Mouse (Mus musculus) embryonic facial prominence, embryonic 13.5 days (tissue): ENCODE measurements around the gene Tm9sf4. TPM values are rescaled to one million over a fixed set of nuclear protein-coding genes. Genes with fewer than 3 reads are reported as not detected.

Source experiments
- ATAC-seq: fragments of 200-750 bp; cut with Nextera tagmentation; 2 replicates; pipeline ENCODE4 v1.8.0; 2017; ENCODE audit warnings: low read depth; ENCODE audit not compliant: insufficient number of reproducible peaks, insufficient read depth, low FRiP score, low TSS enrichment
- H3K27ac ChIP-seq: fragments of 300-500 bp; sonication (generic); 2 replicates; pipeline ENCODE4 v1.5.1; 2015; ENCODE audit warnings: moderate library complexity, mild to moderate bottlenecking, inconsistent platforms
- H3K27me3 ChIP-seq: fragments of 300-500 bp; sonication (generic); 2 replicates; pipeline ENCODE4 v1.6.1; 2015; ENCODE audit warnings: mild to moderate bottlenecking, inconsistent platforms
- H3K36me3 ChIP-seq: fragments of 300-500 bp; sonication (generic); 2 replicates; pipeline ENCODE4 v1.6.1; 2015; ENCODE audit warnings: mild to moderate bottlenecking, inconsistent platforms
- H3K4me1 ChIP-seq: fragments of 300-500 bp; sonication (generic); 2 replicates; pipeline ENCODE4 v1.6.1; 2015; ENCODE audit warnings: inconsistent platforms
- H3K4me2 ChIP-seq: fragments of 300-500 bp; sonication (generic); 2 replicates; pipeline ENCODE4 v1.6.1; 2015; ENCODE audit warnings: moderate library complexity, mild to moderate bottlenecking, inconsistent platforms
- H3K4me3 ChIP-seq: fragments of 300-500 bp; sonication (generic); 2 replicates; pipeline ENCODE4 v1.5.1; 2015; ENCODE audit warnings: mild to moderate bottlenecking, inconsistent platforms
- H3K9ac ChIP-seq: fragments of 300-500 bp; sonication (generic); 2 replicates; pipeline ENCODE4 v1.6.1; 2015; ENCODE audit warnings: mild to moderate bottlenecking, inconsistent platforms
- H3K9me3 ChIP-seq: fragments of 300-500 bp; sonication (generic); 2 replicates; pipeline ENCODE4 v1.6.1; 2016; ENCODE audit warnings: inconsistent platforms
- WGBS: fragments of 180-500 bp; shearing (Covaris S2); methylation state at CpG from one replicate; pipeline ENCODE4 v1.1.7; 2015; ENCODE audit warnings: mixed read lengths; 5-methylcytosine and 5-hydroxymethylcytosine counted together
- polyA plus RNA-seq: library from polyadenylated mRNA; unstranded; fragments of >200 nt; fragmentation: Nextera tagmentation; extraction: Ambion mirVana; gene quantifications from 2 replicates; pipeline ENCODE4 v1.2.1, GENCODE M21; 2015

Tm9sf4 gene
- 85.7 and 88.2 TPM in 2 replicates for polyA plus RNA-seq

GRCm38 (mm10) chr2:153160844-153161683, at the start of gene Tm9sf4:
Gene Tm9sf4, plus strand, starts transcription at chr2:153161303.
- ATAC-seq = peak; percentile 91
- Histone ChIP-seq H3K36me3 (0 out of 2 replicates have a peak, but pooled peaks cover 5% of the 10 kb centered on the region), H3K27ac (peak within 1 kb of the TSS; percentile 96), H3K9me3 (no peaks in the 10 kb centered on the region), H3K27me3 (no peaks in the 10 kb centered on the region), H3K4me1 (peaks cover 7% of the 10 kb centered on the region), H3K4me3 (peak within 1 kb of the TSS; percentile 86), H3K4me2 (peak within 1 kb of the TSS; percentile 94), H3K9ac (peak within 1 kb of the TSS; percentile 93)
- 11% methylated on average over 34 of the region's 34 CpGs for WGBS

GRCm38 (mm10) chr2:153115679-153116081, 45.4 kb upstream of the Tm9sf4 start:
- 82% methylated on average over 4 of the region's 4 CpGs for WGBS
- Histone ChIP-seq H3K36me3 (no peaks in the 10 kb centered on the region), H3K27me3 (peaks cover 27% of the 10 kb centered on the region), H3K4me3 (no peak overlapping the region), H3K9me3 (no peaks in the 10 kb centered on the region), H3K27ac (no peak overlapping the region), H3K4me1 (no peaks in the 10 kb centered on the region), H3K4me2 (no peak overlapping the region), H3K9ac (no peak overlapping the region)
- no peak for ATAC-seq

GRCm38 (mm10) chr2:153117051-153117486, 44.0 kb upstream of the Tm9sf4 start:
- WGBS = 77% methylated on average over 7 of the region's 7 CpGs
- Histone ChIP-seq H3K27me3 (peaks cover 13% of the 10 kb centered on the region), H3K4me1 (no peaks in the 10 kb centered on the region), H3K4me2 (no peak overlapping the region), H3K9ac (no peak overlapping the region), H3K4me3 (no peak overlapping the region), H3K36me3 (no peaks in the 10 kb centered on the region), H3K9me3 (no peaks in the 10 kb centered on the region), H3K27ac (no peak overlapping the region)
- ATAC-seq = no peak

GRCm38 (mm10) chr2:153119488-153119887, 41.6 kb upstream of the Tm9sf4 start:
- no peak overlapping the region for H3K9ac ChIP-seq
- no peak overlapping the region for H3K4me2 ChIP-seq
- H3K27ac ChIP-seq = no peak overlapping the region
- no peaks in the 10 kb centered on the region for H3K9me3 ChIP-seq
- H3K4me3 ChIP-seq = no peak overlapping the region
- H3K4me1 ChIP-seq = no peaks in the 10 kb centered on the region
- H3K27me3 ChIP-seq = peaks cover 4% of the 10 kb centered on the region; the same call in 1 of the 2 replicates
- no peak for ATAC-seq
- WGBS = 87% methylated on average over 6 of the region's 6 CpGs
- H3K36me3 ChIP-seq = no peaks in the 10 kb centered on the region

- H3K36me3 ChIP-seq = no peaks in the 10 kb centered on the region
- no peaks in the 10 kb centered on the region for H3K9me3 ChIP-seq
- WGBS = 71% methylated on average over 8 of the region's 8 CpGs
- no peak for ATAC-seq
- H3K4me2 ChIP-seq = no peak overlapping the region
- no peak overlapping the region for H3K27ac ChIP-seq
- H3K4me1 ChIP-seq = no peaks in the 10 kb centered on the region
- no peak overlapping the region for H3K4me3 ChIP-seq
- no peak overlapping the region for H3K9ac ChIP-seq
- H3K27me3 ChIP-seq = peaks cover 4% of the 10 kb centered on the region; the same call in 1 of the 2 replicates
Observed at GRCm38 (mm10) chr2:153120126-153120525, 41.0 kb upstream of the Tm9sf4 start.

- Histone ChIP-seq H3K9me3 (no peaks in the 10 kb centered on the region), H3K4me1 (no peaks in the 10 kb centered on the region), H3K27me3 (no peaks in the 10 kb centered on the region), H3K36me3 (no peaks in the 10 kb centered on the region), H3K9ac (no peak overlapping the region), H3K4me3 (no peak overlapping the region), H3K4me2 (no peak overlapping the region), H3K27ac (no peak overlapping the region)
- ATAC-seq = no peak
- WGBS = 73% methylated on average over 8 of the region's 8 CpGs
Observed at GRCm38 (mm10) chr2:153121821-153122615, 39.1 kb upstream of the Tm9sf4 start.

GRCm38 (mm10) chr2:153122701-153123100, 38.4 kb upstream of the Tm9sf4 start:
- 87% methylated on average over 7 of the region's 7 CpGs for WGBS
- no peak overlapping the region for H3K9ac ChIP-seq
- no peaks in the 10 kb centered on the region for H3K9me3 ChIP-seq
- no peaks in the 10 kb centered on the region for H3K36me3 ChIP-seq
- no peaks in the 10 kb centered on the region for H3K27me3 ChIP-seq
- H3K4me2 ChIP-seq = no peak overlapping the region
- no peak overlapping the region for H3K27ac ChIP-seq
- no peak for ATAC-seq
- H3K4me3 ChIP-seq = no peak overlapping the region
- H3K4me1 ChIP-seq = no peaks in the 10 kb centered on the region

GRCm38 (mm10) chr2:153125875-153126274, 35.2 kb upstream of the Tm9sf4 start:
- H3K4me2 ChIP-seq = no peak overlapping the region
- 54% methylated on average over 5 of the region's 5 CpGs for WGBS
- no peak for ATAC-seq
- no peaks in the 10 kb centered on the region for H3K9me3 ChIP-seq
- no peaks in the 10 kb centered on the region for H3K36me3 ChIP-seq
- H3K4me1 ChIP-seq = no peaks in the 10 kb centered on the region
- no peak overlapping the region for H3K4me3 ChIP-seq
- no peak overlapping the region for H3K27ac ChIP-seq
- no peak overlapping the region for H3K9ac ChIP-seq
- H3K27me3 ChIP-seq = no peaks in the 10 kb centered on the region

- 17% methylated on average over 6 of the region's 6 CpGs for WGBS
- H3K4me3 ChIP-seq = no peak overlapping the region
- H3K36me3 ChIP-seq = no peaks in the 10 kb centered on the region
- H3K4me2 ChIP-seq = no peak overlapping the region
- no peak overlapping the region for H3K27ac ChIP-seq
- H3K9ac ChIP-seq = no peak overlapping the region
- ATAC-seq = no peak
- no peaks in the 10 kb centered on the region for H3K4me1 ChIP-seq
- no peaks in the 10 kb centered on the region for H3K9me3 ChIP-seq
- H3K27me3 ChIP-seq = no peaks in the 10 kb centered on the region
Observed at GRCm38 (mm10) chr2:153131019-153131418, 30.1 kb upstream of the Tm9sf4 start.

- Histone ChIP-seq H3K4me3 (no peak overlapping the region), H3K27ac (no peak overlapping the region), H3K36me3 (no peaks in the 10 kb centered on the region), H3K4me1 (no peaks in the 10 kb centered on the region), H3K27me3 (no peaks in the 10 kb centered on the region), H3K4me2 (no peak overlapping the region), H3K9ac (no peak overlapping the region), H3K9me3 (no peaks in the 10 kb centered on the region)
- ATAC-seq = no peak
- WGBS = 26% methylated on average over 5 of the region's 5 CpGs
Observed at GRCm38 (mm10) chr2:153134237-153134636, 26.9 kb upstream of the Tm9sf4 start.

- H3K4me1 ChIP-seq = peaks cover 10% of the 10 kb centered on the region
- no peak for ATAC-seq
- WGBS = 46% methylated on average over 4 of the region's 4 CpGs
- no peaks in the 10 kb centered on the region for H3K9me3 ChIP-seq
- no peak overlapping the region for H3K27ac ChIP-seq
- no peak overlapping the region for H3K4me3 ChIP-seq
- no peak overlapping the region for H3K9ac ChIP-seq
- no peak overlapping the region for H3K4me2 ChIP-seq
- no peaks in the 10 kb centered on the region for H3K36me3 ChIP-seq
- no peaks in the 10 kb centered on the region for H3K27me3 ChIP-seq
Observed at GRCm38 (mm10) chr2:153136211-153136610, 24.9 kb upstream of the Tm9sf4 start.
